Mouse (Mus musculus) small intestine, adult 10 weeks (tissue): ENCODE measurements around the gene Olfr229. TPM values are rescaled to one million over a fixed set of nuclear protein-coding genes. Genes with fewer than 3 reads are reported as not detected.

ENCODE experiments used
- polyA plus RNA-seq: library from polyadenylated mRNA; stranded (reverse); fragments of 350-450 nt; fragmentation: Illumina TruSeq; extraction: RNeasy Lipid Tissue Mini Kit (QIAGEN cat#74804); gene quantifications from one replicate; pipeline ENCODE4 v1.2.3, GENCODE M21; 2014; ENCODE audit warnings: low replicate concordance

Gene Olfr229
- not detected for polyA plus RNA-seq

DNA sequence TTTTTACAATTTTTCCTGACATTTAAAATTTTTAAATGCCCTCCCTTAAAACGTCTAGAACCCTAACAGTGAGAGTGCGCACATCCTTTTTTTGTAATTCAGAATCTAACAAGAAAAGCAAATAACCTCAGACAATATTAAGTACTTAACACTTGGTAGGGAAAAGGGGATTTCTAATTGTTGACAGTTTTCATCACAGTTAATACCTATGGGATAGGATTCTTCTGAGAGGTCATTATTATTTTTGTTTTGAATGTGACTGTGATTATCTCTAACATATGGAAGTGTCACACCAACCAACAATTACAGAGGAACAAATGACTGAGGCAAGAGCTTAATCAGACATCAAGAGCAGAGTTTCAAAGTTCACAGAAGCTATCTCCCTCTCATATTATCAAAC is at the start of gene Olfr229:
Olfr229 (plus strand) TSS at position 301 of the 400 bp plus-strand sequence.

DNA sequence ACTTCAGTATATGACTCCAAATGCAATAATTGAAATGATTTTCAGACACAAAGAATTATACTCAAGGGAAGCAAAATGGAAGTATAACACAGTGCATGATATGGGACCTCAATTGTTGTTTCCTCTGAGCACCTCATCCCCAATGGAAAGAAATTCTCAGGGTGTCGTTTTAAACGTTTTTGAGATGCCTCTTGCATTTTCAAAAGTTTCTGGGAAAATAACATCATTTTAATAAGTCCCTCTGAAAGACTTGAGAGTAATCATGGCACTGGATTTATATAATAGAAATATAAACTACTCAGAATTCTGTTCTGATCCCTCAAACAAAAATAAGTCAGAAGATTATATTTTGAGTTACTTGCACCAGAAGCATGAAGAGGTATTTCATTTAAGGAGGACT is 41.0 kb upstream of the Olfr229 start, which contains the start of gene Olfr972:
Olfr972 (plus strand) TSS at position 301 of the 400 bp plus-strand sequence.

DNA sequence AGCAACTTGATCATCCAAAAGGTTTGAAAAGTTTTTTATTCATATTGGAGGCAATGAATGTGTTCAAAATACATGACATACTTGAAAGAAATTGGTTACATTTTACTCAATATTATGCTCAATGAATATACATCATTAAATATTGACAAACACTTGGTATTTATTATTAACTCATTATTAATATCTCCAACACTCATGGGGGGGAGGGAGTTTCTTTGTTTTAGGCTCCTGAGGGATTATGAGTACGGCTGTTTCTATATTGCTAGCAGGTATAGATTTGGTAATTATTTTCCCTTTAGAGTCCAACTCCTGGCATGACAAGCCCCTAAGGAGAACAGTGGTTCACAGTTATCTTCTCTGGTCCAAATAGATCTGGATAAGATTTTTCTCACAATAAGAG is 30.1 kb downstream of the Olfr229 start, which contains the start of gene Olfr974:
Olfr974 (plus strand) TSS at position 301 of the 400 bp plus-strand sequence.

DNA sequence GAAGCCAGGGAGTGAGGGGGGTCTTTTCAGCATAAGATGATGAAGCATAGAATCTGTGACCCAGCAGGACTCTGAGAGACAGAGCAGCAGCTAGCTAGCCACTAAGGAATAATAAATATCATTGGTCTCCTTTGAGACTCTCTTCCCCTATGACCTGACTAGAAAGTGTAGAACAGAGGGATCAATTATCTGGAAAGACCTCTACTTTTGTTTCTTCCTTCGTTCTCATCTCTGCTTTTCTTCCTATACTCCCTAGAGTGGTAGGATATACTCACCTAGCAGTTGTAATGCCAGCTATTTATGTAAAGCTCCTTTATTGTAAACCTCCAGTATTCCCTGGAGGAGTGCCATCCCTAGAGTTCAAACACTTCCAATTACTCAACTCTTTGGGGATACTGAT is 44.8 kb downstream of the Olfr229 start, which contains the start of gene Olfr975:
Olfr975 (minus strand) TSS at position 101 of the 400 bp plus-strand sequence.

DNA sequence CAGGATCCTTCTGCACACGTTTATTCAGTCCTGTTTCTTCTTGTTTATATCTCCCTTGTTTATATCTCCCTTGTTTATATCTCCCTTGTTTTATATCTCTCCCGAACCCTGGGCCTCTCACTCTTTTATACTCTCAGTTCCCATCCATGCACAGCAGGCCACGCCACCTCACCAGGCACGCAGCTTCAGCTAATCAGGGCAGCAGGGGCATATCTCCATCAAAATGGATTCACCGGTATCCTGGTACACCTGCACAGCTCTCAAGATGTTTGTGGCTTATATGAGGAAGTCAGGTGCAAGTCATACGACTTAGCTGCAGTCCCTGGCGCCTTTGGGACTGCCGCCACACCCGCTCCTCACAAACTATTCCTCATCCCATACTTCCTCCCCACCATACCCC is 53.9 kb downstream of the Olfr229 start, which contains the start of gene Olfr976:
Olfr976 (minus strand) TSS at position 101 of the 400 bp plus-strand sequence.

Other genes with a start within 250 kb of the Olfr229 start
- not detected for gene Olfr963, start 240.1 kb upstream of the Olfr229 start, polyA plus RNA-seq
- gene Olfr149, start 200.2 kb upstream of the Olfr229 start, polyA plus RNA-seq: not detected
- not detected for gene Olfr965, start 196.0 kb upstream of the Olfr229 start, polyA plus RNA-seq
- not detected for gene Olfr150, start 176.4 kb upstream of the Olfr229 start, polyA plus RNA-seq
- not detected for gene Olfr967, start 161.1 kb upstream of the Olfr229 start, polyA plus RNA-seq
- gene Olfr968, start 124.1 kb upstream of the Olfr229 start, polyA plus RNA-seq: not detected
- gene Olfr969, start 116.4 kb upstream of the Olfr229 start, polyA plus RNA-seq: not detected
- not detected for gene Olfr970, start 98.5 kb upstream of the Olfr229 start, polyA plus RNA-seq
- not detected for gene Olfr971, start 70.5 kb upstream of the Olfr229 start, polyA plus RNA-seq
- not detected for gene Olfr972, start 40.9 kb upstream of the Olfr229 start, polyA plus RNA-seq
- not detected for gene Olfr974, start 30.2 kb downstream of the Olfr229 start, polyA plus RNA-seq
- not detected for gene Olfr975, start 44.7 kb downstream of the Olfr229 start, polyA plus RNA-seq
- gene Olfr976, start 53.8 kb downstream of the Olfr229 start, polyA plus RNA-seq: not detected
- gene Olfr978, start 84.8 kb downstream of the Olfr229 start, polyA plus RNA-seq: not detected
- gene Olfr979, start 96.1 kb downstream of the Olfr229 start, polyA plus RNA-seq: not detected
- not detected for gene Olfr980, start 102.2 kb downstream of the Olfr229 start, polyA plus RNA-seq
- not detected for gene Olfr981, start 114.1 kb downstream of the Olfr229 start, polyA plus RNA-seq
- gene Olfr982, start 166.5 kb downstream of the Olfr229 start, polyA plus RNA-seq: not detected
- not detected for gene Olfr983, start 186.3 kb downstream of the Olfr229 start, polyA plus RNA-seq
- gene Olfr984, start 206.9 kb downstream of the Olfr229 start, polyA plus RNA-seq: not detected
- not detected for gene Olfr985, start 222.8 kb downstream of the Olfr229 start, polyA plus RNA-seq
- gene Tmem225, start 240.8 kb downstream of the Olfr229 start, polyA plus RNA-seq: not detected